Mouse (Mus musculus) heart, postnatal 0 days (tissue): Measurements from ENCODE around the gene Pdk3.

Experiments used
- CTCF ChIP-seq: IDR thresholded peaks from 2 replicates; pipeline ENCODE4 v1.5.1; 2016; ENCODE audit warnings: antibody characterized with exemption, control low read depth, low read depth
- EP300 ChIP-seq: IDR thresholded peaks from 2 replicates; pipeline ENCODE4 v1.6.1; 2016; ENCODE audit warnings: antibody characterized with exemption, low read depth

DNA sequence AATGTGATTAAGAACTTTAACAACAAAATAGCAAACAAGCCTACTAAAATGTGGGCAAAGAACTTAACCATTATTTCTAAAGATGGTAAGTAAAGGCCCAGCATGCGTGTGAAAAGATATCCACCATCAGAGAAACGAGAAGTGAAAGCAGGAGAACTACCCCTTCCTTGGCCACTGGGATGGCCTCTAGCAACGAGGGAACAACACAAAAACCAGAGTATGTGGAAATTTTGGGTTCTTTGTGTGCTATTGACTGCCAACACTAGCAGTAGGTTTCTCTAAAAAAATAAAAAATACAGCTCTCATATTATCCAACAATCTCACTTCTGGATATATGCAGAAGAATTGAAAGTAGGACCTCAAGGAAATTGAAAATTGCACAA is 45.6 kb upstream of the Pdk3 start:
- no peak for TF ChIP-seq CTCF
- no peak for TF ChIP-seq EP300
